Mouse (Mus musculus): ENCODE measurements around the gene Strap. TPM values are rescaled to one million over a fixed set of nuclear protein-coding genes. Genes with fewer than 3 reads are reported as not detected.
"Not testable (repeated sequence)": the region's sequence is repeated elsewhere in the genome, so short reads cannot be mapped to it uniquely, and the experiment has no call there.

Strap gene
- 107 and 111 TPM in 2 replicates for total RNA-seq (2021)
- long read RNA-seq, transcript Strap-201 (10 exons, 2,650 nt): major isoform, 254 of 263 reads
- long read RNA-seq, partial matches to known transcripts: 4 of 263 reads
- long read RNA-seq, other reads (novel, unspliced or antisense): 5 of 263 reads

- DNase-seq: peak; percentile 95
These were observed at the start of gene Strap for GRCm38 (mm10) chr6:137734846-137735609. Strap (plus strand) TSS chr6:137735078.

- DNase-seq: no peak
These were observed 47.2 kb upstream of the Strap start for GRCm38 (mm10) chr6:137687667-137688066.

DNA sequence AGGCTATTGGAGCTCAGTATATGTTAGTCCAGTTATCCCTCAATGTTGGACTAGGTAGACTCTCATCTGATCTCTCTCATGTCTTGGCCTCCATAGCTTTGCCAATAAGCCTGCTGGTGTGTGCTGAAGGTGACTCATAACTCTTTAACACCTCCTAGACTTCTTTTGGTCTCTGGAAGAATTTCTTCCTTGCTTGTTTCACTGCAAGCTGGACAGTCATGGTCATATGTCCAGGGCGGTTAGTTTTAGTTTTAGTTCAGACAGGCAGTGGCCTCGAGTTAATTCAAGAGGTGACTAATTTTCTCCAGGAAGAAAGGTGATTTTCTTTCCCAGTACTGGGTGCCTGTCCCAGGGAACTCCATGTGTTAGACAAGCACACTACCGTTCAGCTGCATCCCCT is 46.8 kb upstream of the Strap start:
- no peak for DNase-seq

GRCm38 (mm10) chr6:137688506-137689105 is 46.3 kb upstream of the Strap start:
- DNase-seq: no peak

- DNase-seq: no peak
These were observed 44.2 kb upstream of the Strap start for GRCm38 (mm10) chr6:137690550-137691119.

DNA sequence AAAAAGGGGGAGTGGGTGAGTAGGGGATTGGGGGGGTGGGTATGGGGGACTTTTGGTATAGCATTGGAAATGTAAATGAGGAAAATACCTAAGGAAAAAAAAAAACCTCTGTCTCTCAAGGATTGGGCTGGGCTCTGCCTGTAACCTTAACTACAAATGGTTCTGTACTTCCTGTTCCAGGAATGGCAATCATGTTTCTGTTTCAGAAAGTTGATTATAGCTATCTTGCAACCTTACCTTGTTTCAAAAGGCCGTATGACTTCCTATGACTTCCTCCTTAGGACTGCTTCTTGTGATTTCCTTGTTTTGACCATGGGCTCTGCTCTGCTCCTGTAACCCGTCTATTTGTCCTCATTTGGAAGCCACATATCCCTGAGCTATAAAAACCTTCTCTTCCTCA is 40.6 kb upstream of the Strap start:
- no peak for DNase-seq

- DNase-seq: no peak
These were observed 39.8 kb upstream of the Strap start for GRCm38 (mm10) chr6:137695046-137695445.

GRCm38 (mm10) chr6:137696445-137697204 is 38.3 kb upstream of the Strap start:
- no peak for DNase-seq

GRCm38 (mm10) chr6:137699434-137699833 is 35.4 kb upstream of the Strap start:
- DNase-seq: no peak

- DNase-seq: no peak
These were observed 32.7 kb upstream of the Strap start for GRCm38 (mm10) chr6:137702186-137702585.

DNA sequence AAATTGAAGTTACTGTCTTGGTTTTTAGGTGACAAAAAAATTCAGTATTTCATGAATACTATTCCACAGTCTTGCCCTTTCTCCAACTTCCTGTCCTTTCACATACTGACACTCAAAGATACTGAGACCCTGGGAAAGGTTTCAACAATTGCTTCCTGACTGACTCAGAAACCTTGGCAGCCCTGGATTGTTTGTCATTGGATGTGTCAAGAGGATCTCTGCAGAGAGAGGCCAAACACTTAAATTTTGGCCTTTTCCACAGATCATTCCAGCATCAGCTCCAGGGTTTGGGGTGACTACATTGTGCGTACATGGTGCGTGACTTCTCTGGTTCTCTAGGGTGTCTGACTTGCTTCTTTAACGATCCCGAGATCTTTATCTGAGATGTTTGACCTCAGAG is 32.0 kb upstream of the Strap start:
- peak; percentile 42 for DNase-seq

DNA sequence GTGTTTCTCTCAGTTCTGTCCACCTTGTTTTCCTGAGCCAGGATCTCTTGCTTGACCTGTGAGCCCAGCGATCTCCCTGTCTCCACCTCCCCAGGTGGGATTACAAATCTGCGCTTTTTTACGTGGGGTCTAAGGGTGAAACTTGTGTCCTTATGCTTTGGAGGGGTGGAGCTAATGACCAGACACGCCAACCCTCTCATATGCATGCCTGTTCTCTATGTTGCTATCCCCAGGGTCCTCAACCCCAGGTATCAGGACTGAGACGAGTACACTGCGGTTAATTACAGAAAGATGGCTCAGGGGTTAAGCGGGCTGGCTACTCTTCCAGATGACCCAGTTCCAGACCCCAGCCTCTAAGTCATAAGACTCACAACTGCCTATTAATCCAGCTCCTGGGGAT is 31.4 kb upstream of the Strap start:
- DNase-seq: no peak

DNA sequence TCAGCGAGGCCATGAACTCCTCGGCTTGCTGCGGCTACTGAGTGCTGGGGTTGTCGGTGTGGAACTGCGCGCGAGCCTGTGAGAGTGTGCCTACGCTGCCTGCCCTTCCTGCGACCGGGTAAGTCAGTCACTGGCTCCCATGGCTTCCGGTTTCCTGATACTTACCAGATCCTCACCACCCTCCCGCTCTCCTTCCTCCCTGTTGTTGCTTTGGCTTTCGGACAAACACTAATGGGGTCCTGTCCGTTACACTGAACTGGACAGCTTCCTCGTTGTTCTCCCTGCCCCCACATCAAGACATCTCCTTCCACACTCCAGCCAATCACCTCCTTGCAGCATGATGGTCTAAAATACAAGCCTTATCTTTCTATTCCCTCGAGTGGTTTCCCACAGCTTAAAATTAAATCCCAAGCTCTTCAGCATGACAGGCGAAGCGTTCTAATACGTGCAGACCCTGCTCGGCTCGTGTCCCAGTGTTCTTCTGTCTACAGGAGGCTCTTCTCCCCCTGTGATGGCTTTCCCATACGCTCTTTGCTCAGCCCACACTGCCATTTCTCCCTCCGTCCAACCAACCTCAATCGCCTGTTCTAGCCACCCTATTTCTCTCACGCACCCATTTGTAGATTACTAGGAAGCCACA is 30.5 kb upstream of the Strap start:
- DNase-seq: no peak

DNA sequence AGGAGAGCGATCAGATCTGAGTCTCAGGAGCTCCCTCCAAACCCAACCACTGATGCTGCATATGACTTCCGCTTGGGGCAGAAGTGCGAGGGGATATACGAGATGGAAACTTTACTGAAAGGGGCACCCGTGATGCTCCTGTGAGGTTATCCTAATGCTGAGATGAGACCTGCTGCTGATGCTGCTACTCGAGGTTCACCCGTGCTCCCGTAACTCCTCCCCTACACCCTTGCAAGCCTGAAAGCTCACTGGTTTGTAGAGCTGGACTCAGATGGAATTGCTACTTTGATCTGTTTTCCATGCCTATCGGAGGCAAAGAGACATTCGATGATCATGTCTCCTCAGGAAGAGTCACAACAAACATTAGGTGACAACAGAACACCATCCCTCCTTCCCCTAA is 28.7 kb upstream of the Strap start:
- no peak for DNase-seq

DNA sequence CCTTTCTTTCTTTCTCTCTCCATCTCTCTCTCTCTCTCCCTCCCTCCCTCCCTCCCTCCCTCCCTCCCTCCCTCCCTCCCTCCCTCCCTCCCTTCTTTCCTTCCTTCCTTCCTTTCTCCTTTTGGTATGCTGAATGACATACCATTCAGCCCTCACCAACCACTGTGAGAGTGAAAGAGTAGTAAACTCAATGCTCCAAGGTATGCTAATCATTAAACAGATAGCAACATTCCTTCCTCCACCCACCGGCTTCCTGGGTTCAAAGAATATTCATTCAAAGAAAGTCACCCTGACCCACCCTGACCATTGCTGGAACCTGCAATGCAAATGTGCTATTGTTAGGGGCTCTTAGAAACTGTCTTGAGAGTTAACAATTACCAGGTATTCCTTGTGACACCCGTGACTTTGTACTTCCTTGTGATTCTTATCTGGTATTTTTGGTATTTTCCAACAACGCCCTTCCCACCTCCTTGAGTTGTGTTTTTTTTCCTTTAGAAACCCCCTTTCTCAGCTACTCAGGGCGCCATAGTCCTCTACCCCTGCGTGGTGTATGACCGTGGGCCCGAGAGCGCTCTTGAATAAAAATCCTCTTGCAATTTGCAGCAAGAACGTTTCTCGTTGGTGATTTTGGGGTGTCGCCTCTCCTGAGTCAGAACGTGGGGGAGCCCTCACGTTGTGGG is 26.0 kb upstream of the Strap start:
- not testable (repeated sequence) for DNase-seq

GRCm38 (mm10) chr6:137710179-137711037 is 24.5 kb upstream of the Strap start:
- DNase-seq: no peak

GRCm38 (mm10) chr6:137712654-137713309 is 22.1 kb upstream of the Strap start:
- no peak for DNase-seq

DNA sequence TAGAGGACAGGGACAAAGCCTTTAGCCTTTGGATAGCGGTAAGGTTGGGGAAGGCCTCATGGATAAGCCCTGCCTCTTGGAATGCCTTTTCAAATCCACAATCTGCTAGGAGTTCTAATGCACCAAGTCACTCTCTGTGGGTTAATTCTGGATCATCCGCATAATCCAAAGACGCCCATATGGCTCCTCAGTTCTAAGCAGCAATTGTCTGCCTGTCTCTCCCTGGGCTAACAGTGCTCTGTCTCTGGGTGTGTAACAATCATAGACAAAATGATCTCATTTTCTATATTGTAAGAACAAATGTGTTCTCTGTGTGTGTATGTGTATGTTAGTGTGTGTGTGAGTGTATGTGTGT is 21.6 kb upstream of the Strap start:
- DNase-seq: no peak

DNA sequence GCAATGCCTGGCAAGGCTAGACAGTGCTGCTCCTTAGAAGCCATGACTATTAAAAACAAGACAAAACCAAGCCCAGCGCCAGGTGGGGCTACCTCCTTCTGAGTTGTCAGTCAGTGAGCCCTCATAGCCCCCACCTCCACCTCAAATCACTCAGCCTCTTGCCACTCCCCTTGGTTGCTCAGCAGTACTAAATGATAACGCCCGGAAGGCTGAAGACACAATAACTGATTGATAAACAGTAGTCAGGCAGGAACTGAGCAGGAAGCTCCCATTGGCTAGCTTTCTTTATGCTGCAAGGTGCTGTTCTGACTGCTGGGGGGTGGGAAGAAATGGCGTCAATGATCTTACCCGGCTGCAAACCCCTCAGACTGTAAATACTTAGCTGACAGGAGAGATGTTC is 18.1 kb upstream of the Strap start:
- DNase-seq: no peak

Measured in adrenal gland, postnatal 25 days (tissue).